Comparison of ENCODE assay signal across 27 mouse cellular contexts in the genomic region with DNA sequence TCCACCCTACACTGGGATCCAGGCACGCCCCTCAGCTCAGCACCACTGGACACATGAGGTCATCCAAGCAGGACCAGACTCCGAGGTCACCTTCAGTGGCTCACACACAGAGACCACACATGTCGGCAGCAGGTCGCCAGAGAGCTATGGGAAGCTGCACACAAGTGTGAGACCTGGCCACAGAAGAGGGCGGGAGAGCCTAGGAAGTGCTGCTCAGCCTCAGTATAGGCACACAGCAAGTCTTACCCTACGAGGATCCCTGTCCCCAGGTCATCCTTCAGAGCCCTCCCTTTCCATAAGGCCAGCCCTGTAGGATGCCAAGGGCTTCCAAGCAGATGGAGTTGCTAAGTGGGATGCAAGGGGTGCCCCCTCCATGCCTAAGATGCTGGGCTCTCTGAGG. TPM values are rescaled to one million over a fixed set of nuclear protein-coding genes. Genes with fewer than 3 reads are reported as not detected.
DNase-seq lines count a peak whose midpoint lies in the region; ATAC-seq and TF ChIP-seq lines count a peak whose summit lies in the region.
"Had no signal": no experiment of that assay in that cellular context is flagged by ENCODE, and none has a peak within 500 bp of the region (broad histone marks: within the 10 kb centered on the region; RNA-seq: fewer than 3 reads in every experiment).

No protein-coding gene starts in this region.

- H3K27ac ChIP-seq in heart, embryonic 11.5 days (ENCODE audit: low read depth, low read length), result peak overlapping the region; percentile 54; the same call in 1 of the 2 replicates
- peak overlapping the region; percentile 12; the same call in 1 of the 2 replicates for H3K27ac ChIP-seq in hindbrain, embryonic 10.5 days
- H3K27ac ChIP-seq in hindbrain, embryonic 12.5 days, result no peak overlapping the region
- H3K27ac ChIP-seq in bone marrow, adult 2 months (ENCODE audit: control insufficient read depth, insufficient read depth, low read depth, low read length, poor library complexity), result peak overlapping the region; percentile 79
- H3K27ac ChIP-seq in liver, embryonic 13.5 days, result peak overlapping the region; percentile 98
- H3K27ac ChIP-seq: forebrain, embryonic 13.5 days; hindbrain, embryonic 15.5 days; kidney, embryonic 15.5 days; limb, embryonic 12.5 days; midbrain, embryonic 12.5 days; neural tube, embryonic 13.5 days had no signal

- H3K4me1 ChIP-seq in heart, embryonic 11.5 days (ENCODE audit: control insufficient read depth, insufficient read depth, low read length), result peaks cover 35% of the 10 kb centered on the region
- peaks cover 28% of the 10 kb centered on the region for H3K4me1 ChIP-seq in hindbrain, embryonic 10.5 days (replicated peaks)
- peaks cover 13% of the 10 kb centered on the region for H3K4me1 ChIP-seq in hindbrain, embryonic 12.5 days
- peaks cover 8% of the 10 kb centered on the region for H3K4me1 ChIP-seq in bone marrow, adult 2 months (ENCODE audit: control insufficient read depth, insufficient read depth, low read length)
- peaks cover 71% of the 10 kb centered on the region for H3K4me1 ChIP-seq in liver, embryonic 13.5 days (replicated peaks)

- 59% methylated on average over 6 of the region's 6 CpGs for WGBS in heart, embryonic 11.5 days (ENCODE audit: insufficient replicate concordance)
- WGBS in hindbrain, embryonic 10.5 days, result 87% methylated on average over 6 of the region's 6 CpGs
- WGBS in hindbrain, embryonic 12.5 days, result 87% methylated on average over 6 of the region's 6 CpGs
- 76% methylated on average over 6 of the region's 6 CpGs for whole genome bisulfite sequencing in bone marrow, adult 2 months
- WGBS in liver, embryonic 13.5 days (ENCODE audit: insufficient replicate concordance), result 40% methylated on average over 6 of the region's 6 CpGs

- peak; percentile 11; the same call in 1 of the 2 replicates for ATAC-seq in heart, embryonic 11.5 days (replicated peaks; ENCODE audit: insufficient number of reproducible peaks, low FRiP score, low TSS enrichment)
- ATAC-seq in hindbrain, embryonic 12.5 days (ENCODE audit: low FRiP score), result no peak
- ATAC-seq in liver, embryonic 13.5 days (ENCODE audit: low read depth), result peak; percentile 47
- ATAC-seq: activated CD4-positive, CD25-positive, alpha-beta regulatory T cell, adult 4 months; CD4-positive, CD25-positive, alpha-beta regulatory T cell, adult 4 months; forebrain, embryonic 13.5 days; intestine, postnatal 0 days had no signal

- intact Hi-C loops in left cerebral cortex, postnatal 4 days (cut with DNase I), result no loop called here

- H3K9me3 ChIP-seq in heart, embryonic 11.5 days (replicated peaks; ENCODE audit: control insufficient read depth, low read length), result no peaks in the 10 kb centered on the region
- H3K9me3 ChIP-seq in hindbrain, embryonic 10.5 days, result no peaks in the 10 kb centered on the region
- no peaks in the 10 kb centered on the region for H3K9me3 ChIP-seq in hindbrain, embryonic 12.5 days (replicated peaks)
- no peaks in the 10 kb centered on the region for H3K9me3 ChIP-seq in liver, embryonic 13.5 days (replicated peaks)
- H3K9me3 ChIP-seq: forebrain, embryonic 13.5 days; hindbrain, embryonic 15.5 days; kidney, embryonic 15.5 days; limb, embryonic 12.5 days; midbrain, embryonic 12.5 days; neural tube, embryonic 13.5 days had no signal

- H3K9ac ChIP-seq in heart, embryonic 11.5 days (ENCODE audit: low read depth, low read length), result peak overlapping the region; percentile 46; the same call in 1 of the 2 replicates
- H3K9ac ChIP-seq in hindbrain, embryonic 12.5 days, result no peak overlapping the region
- peak overlapping the region; percentile 72 for H3K9ac ChIP-seq in liver, embryonic 13.5 days
- H3K9ac ChIP-seq: forebrain, embryonic 13.5 days; hindbrain, embryonic 15.5 days; kidney, embryonic 15.5 days; lung, embryonic 14.5 days; midbrain, embryonic 12.5 days; neural tube, embryonic 13.5 days had no signal

- no peak for TF ChIP-seq CTCF in bone marrow, adult 2 months (IDR thresholded peaks at IDR 0.05; ENCODE audit: control insufficient read depth, insufficient read depth, low read length)

- no peak for DNase-seq in heart, postnatal 4 days
- DNase-seq in hindbrain, embryonic 10.5 days (ENCODE audit: low spot score), result no peak
- no peak for DNase-seq in liver, embryonic 13.5 days
- no peak for DNase-seq in left cerebral cortex, postnatal 4 days
- DNase-seq in right cerebral cortex, postnatal 10 days (ENCODE audit: low spot score in 2 of 2), result no peak
- DNase-seq: adrenal gland, postnatal 14 days; cerebellum, postnatal 14 days; embryo, embryonic 11 days; kidney, postnatal 4 days; lung, embryonic 14.5 days; lung, postnatal 36 days; right cerebral cortex, postnatal 25 days; thymus, postnatal 14 days had no signal

- H3K4me2 ChIP-seq in heart, embryonic 11.5 days, result peak overlapping the region; percentile 34
- no peak overlapping the region for H3K4me2 ChIP-seq in hindbrain, embryonic 12.5 days (replicated peaks)
- H3K4me2 ChIP-seq in liver, embryonic 13.5 days, result peak overlapping the region; percentile 77
- H3K4me2 ChIP-seq: forebrain, embryonic 13.5 days; hindbrain, embryonic 15.5 days; kidney, embryonic 15.5 days; limb, embryonic 12.5 days; lung, embryonic 14.5 days; midbrain, embryonic 12.5 days; neural tube, embryonic 13.5 days had no signal

- H3K4me3 ChIP-seq in heart, embryonic 11.5 days (ENCODE audit: low read depth, low read length), result no peak overlapping the region
- no peak overlapping the region for H3K4me3 ChIP-seq in hindbrain, embryonic 10.5 days
- H3K4me3 ChIP-seq in hindbrain, embryonic 12.5 days, result no peak overlapping the region
- no peak overlapping the region for H3K4me3 ChIP-seq in bone marrow, adult 2 months (replicated peaks; ENCODE audit: control insufficient read depth, low read depth, low read length)
- H3K4me3 ChIP-seq in liver, embryonic 13.5 days (replicated peaks), result peak overlapping the region; percentile 41
- H3K4me3 ChIP-seq: forebrain, embryonic 13.5 days; hindbrain, embryonic 15.5 days; kidney, embryonic 15.5 days; limb, embryonic 12.5 days; midbrain, embryonic 12.5 days; neural tube, embryonic 13.5 days had no signal

- H3K27me3 ChIP-seq in heart, embryonic 11.5 days (ENCODE audit: control insufficient read depth, insufficient read depth, low read length), result no peaks in the 10 kb centered on the region
- H3K27me3 ChIP-seq in hindbrain, embryonic 10.5 days (ENCODE audit: insufficient read depth, poor library complexity, severe bottlenecking), result no peaks in the 10 kb centered on the region
- H3K27me3 ChIP-seq in hindbrain, embryonic 12.5 days, result no peaks in the 10 kb centered on the region
- no peaks in the 10 kb centered on the region for H3K27me3 ChIP-seq in liver, embryonic 13.5 days
- H3K27me3 ChIP-seq: forebrain, embryonic 13.5 days; hindbrain, embryonic 15.5 days; kidney, embryonic 15.5 days; limb, embryonic 12.5 days; midbrain, embryonic 12.5 days; neural tube, embryonic 13.5 days had no signal

- H3K36me3 ChIP-seq in heart, embryonic 11.5 days (ENCODE audit: control insufficient read depth, insufficient read depth, low read length), result peaks cover 11% of the 10 kb centered on the region; the same call in 1 of the 2 replicates
- H3K36me3 ChIP-seq in hindbrain, embryonic 10.5 days, result peaks cover 23% of the 10 kb centered on the region
- peaks cover 18% of the 10 kb centered on the region for H3K36me3 ChIP-seq in hindbrain, embryonic 12.5 days
- H3K36me3 ChIP-seq in liver, embryonic 13.5 days, result peaks cover 20% of the 10 kb centered on the region

- no peak for TF ChIP-seq POLR2A in bone marrow, adult 2 months (IDR thresholded peaks at IDR 0.05; ENCODE audit: borderline replicate concordance, control insufficient read depth, low read depth, low read length)

RNA-seq across cellular contexts. Expression of a gene that starts 7.4 kb away (rescaled TPM):
- polyA plus RNA-seq in heart, embryonic 11.5 days (2014; fragmentation: Nextera tagmentation; extraction: Ambion mirVana), result 18.0 and 18.1 TPM in 2 replicates
- total RNA-seq in heart, postnatal 4 days (2021), result 10 to 100 TPM; 22.4 to 26.2 TPM
- 33.3 and 38.5 TPM in 2 replicates for polyA plus RNA-seq in hindbrain, embryonic 10.5 days (2016; fragmentation: Nextera tagmentation; extraction: Ambion mirVana)
- 33.1 and 33.8 TPM in 2 replicates for polyA plus RNA-seq in hindbrain, embryonic 12.5 days (2016; fragmentation: Nextera tagmentation; extraction: Ambion mirVana)
- 46.3 and 55.3 TPM in 2 replicates for polyA plus RNA-seq in bone marrow, adult 2 months (2011; ENCODE audit: insufficient read depth, insufficient read length, low replicate concordance, missing spikeins)
- polyA plus RNA-seq in liver, embryonic 13.5 days (2015; fragmentation: Nextera tagmentation; extraction: Ambion mirVana), result 13.4 and 13.8 TPM in 2 replicates
- total RNA-seq in left cerebral cortex, postnatal 4 days (2021), result 10 to 100 TPM; 65.2 to 67.5 TPM

RNA-seq across cellular contexts. Expression of a gene that starts 15.1 kb away (rescaled TPM):
- polyA plus RNA-seq in heart, embryonic 11.5 days (2014; fragmentation: Nextera tagmentation; extraction: Ambion mirVana), result 0.09 TPM in 1 of 2 replicates, not detected in the other
- not detected for total RNA-seq in heart, postnatal 4 days (2021)
- 0.56 and 0.90 TPM in 2 replicates for polyA plus RNA-seq in hindbrain, embryonic 10.5 days (2016; fragmentation: Nextera tagmentation; extraction: Ambion mirVana)
- 0.93 and 1.1 TPM in 2 replicates for polyA plus RNA-seq in hindbrain, embryonic 12.5 days (2016; fragmentation: Nextera tagmentation; extraction: Ambion mirVana)
- polyA plus RNA-seq in bone marrow, adult 2 months (2011; ENCODE audit: insufficient read depth, insufficient read length, low replicate concordance, missing spikeins), result not detected in 2 replicates
- 0.02 and 0.03 TPM in 2 replicates for polyA plus RNA-seq in liver, embryonic 13.5 days (2015; fragmentation: Nextera tagmentation; extraction: Ambion mirVana)
- under 1 TPM; 0.14 to 0.20 TPM for total RNA-seq in left cerebral cortex, postnatal 4 days (2021)
- total RNA-seq: gastrocnemius, adult 8-10 months; granulocyte monocyte progenitor cell, adult 5-6 weeks had no signal
- polyA plus RNA-seq: activated CD4-positive, CD25-positive, alpha-beta regulatory T cell, adult 4 months; CD4-positive, CD25-positive, alpha-beta regulatory T cell, adult 4 months had no signal

RNA-seq across cellular contexts. Expression of a gene that starts 23.1 kb away (rescaled TPM):
- polyA plus RNA-seq in heart, embryonic 11.5 days (2014; fragmentation: Nextera tagmentation; extraction: Ambion mirVana), result 4.9 and 5.5 TPM in 2 replicates
- total RNA-seq in heart, postnatal 4 days (2021), result 10 to 100 TPM in 1 of 2 experiments, 1 to 10 TPM in 1; 9.6 to 10.4 TPM
- polyA plus RNA-seq in hindbrain, embryonic 10.5 days (2016; fragmentation: Nextera tagmentation; extraction: Ambion mirVana), result 6.9 and 7.3 TPM in 2 replicates
- polyA plus RNA-seq in hindbrain, embryonic 12.5 days (2016; fragmentation: Nextera tagmentation; extraction: Ambion mirVana), result 7.1 and 8.1 TPM in 2 replicates
- 13.4 and 18.6 TPM in 2 replicates for polyA plus RNA-seq in bone marrow, adult 2 months (2011; ENCODE audit: insufficient read depth, insufficient read length, low replicate concordance, missing spikeins)
- polyA plus RNA-seq in liver, embryonic 13.5 days (2015; fragmentation: Nextera tagmentation; extraction: Ambion mirVana), result 13.4 and 14.1 TPM in 2 replicates
- total RNA-seq in left cerebral cortex, postnatal 4 days (2021), result 10 to 100 TPM; 34.1 to 35.5 TPM

RNA-seq across cellular contexts. Expression of a gene that starts 36.1 kb away (rescaled TPM):
- 94.3 and 100 TPM in 2 replicates for polyA plus RNA-seq in heart, embryonic 11.5 days (2014; fragmentation: Nextera tagmentation; extraction: Ambion mirVana)
- total RNA-seq in heart, postnatal 4 days (2021), result 10 to 100 TPM; 93.6 to 95.0 TPM
- polyA plus RNA-seq in hindbrain, embryonic 10.5 days (2016; fragmentation: Nextera tagmentation; extraction: Ambion mirVana), result 89.1 and 109 TPM in 2 replicates
- 112 and 118 TPM in 2 replicates for polyA plus RNA-seq in hindbrain, embryonic 12.5 days (2016; fragmentation: Nextera tagmentation; extraction: Ambion mirVana)
- 44.4 and 53.1 TPM in 2 replicates for polyA plus RNA-seq in bone marrow, adult 2 months (2011; ENCODE audit: insufficient read depth, insufficient read length, low replicate concordance, missing spikeins)
- polyA plus RNA-seq in liver, embryonic 13.5 days (2015; fragmentation: Nextera tagmentation; extraction: Ambion mirVana), result 45.1 and 51.7 TPM in 2 replicates
- total RNA-seq in left cerebral cortex, postnatal 4 days (2021), result 100 to 1,000 TPM; 131 to 133 TPM

RNA-seq across cellular contexts. Expression of a gene that starts 48.7 kb away (rescaled TPM):
- 76.9 and 78.1 TPM in 2 replicates for polyA plus RNA-seq in heart, embryonic 11.5 days (2014; fragmentation: Nextera tagmentation; extraction: Ambion mirVana)
- 10 to 100 TPM; 27.0 to 30.4 TPM for total RNA-seq in heart, postnatal 4 days (2021)
- polyA plus RNA-seq in hindbrain, embryonic 10.5 days (2016; fragmentation: Nextera tagmentation; extraction: Ambion mirVana), result 89.9 and 92.0 TPM in 2 replicates
- 60.3 and 69.4 TPM in 2 replicates for polyA plus RNA-seq in hindbrain, embryonic 12.5 days (2016; fragmentation: Nextera tagmentation; extraction: Ambion mirVana)
- 12.9 and 17.2 TPM in 2 replicates for polyA plus RNA-seq in bone marrow, adult 2 months (2011; ENCODE audit: insufficient read depth, insufficient read length, low replicate concordance, missing spikeins)
- polyA plus RNA-seq in liver, embryonic 13.5 days (2015; fragmentation: Nextera tagmentation; extraction: Ambion mirVana), result 52.0 and 54.6 TPM in 2 replicates
- total RNA-seq in left cerebral cortex, postnatal 4 days (2021), result 10 to 100 TPM; 30.9 to 34.5 TPM
